Mouse (Mus musculus) spleen, adult 2 months (tissue): Measurements from ENCODE around the gene Fam207a. TPM values are rescaled to one million over a fixed set of nuclear protein-coding genes. Genes with fewer than 3 reads are reported as not detected.

ENCODE experiments used
- DNase-seq, 2 experiments: peaks; one replicate each; pipeline versions ENCODE4 v3.0.0 to v3.0.0-alpha.2; 2012 to 2021; ENCODE audit warnings: low spot score in 2 of 2, low read depth in 1 of 2
- H3K27ac ChIP-seq: fragments of 200-500 bp; 2 replicates; pipeline ENCODE4 v1.5.1; 2012; ENCODE audit warnings: low read length, inconsistent platforms; ENCODE audit not compliant: insufficient read depth
- H3K27me3 ChIP-seq: fragments of 200-500 bp; 2 replicates; pipeline ENCODE4 v1.6.1; 2012; ENCODE audit warnings: mild to moderate bottlenecking, moderate library complexity, low read length, inconsistent platforms; ENCODE audit not compliant: control insufficient read depth, insufficient read depth
- H3K36me3 ChIP-seq: fragments of 200-500 bp; 2 replicates; pipeline ENCODE4 v1.6.1; 2012; ENCODE audit warnings: mild to moderate bottlenecking, low read length, inconsistent platforms; ENCODE audit not compliant: control insufficient read depth, insufficient read depth
- H3K4me1 ChIP-seq: fragments of 200-500 bp; 2 replicates; pipeline ENCODE4 v1.6.1; 2011; ENCODE audit warnings: inconsistent platforms; ENCODE audit not compliant: control insufficient read depth, insufficient read depth, insufficient read length
- H3K4me3 ChIP-seq: fragments of 200-500 bp; 2 replicates; pipeline ENCODE4 v1.5.1; 2011; ENCODE audit warnings: mild to moderate bottlenecking, inconsistent platforms; ENCODE audit not compliant: insufficient read depth, insufficient read length; ENCODE audit errors: extremely low read depth
- CTCF ChIP-seq: fragments of 200-500 bp; IDR thresholded peaks from 2 replicates; pipeline ENCODE4 v1.5.1; 2011; ENCODE audit warnings: mild to moderate bottlenecking, inconsistent platforms; ENCODE audit not compliant: insufficient read depth, insufficient read length, insufficient replicate concordance; ENCODE audit errors: extremely low read depth
- POLR2A ChIP-seq: fragments of 200-500 bp; IDR thresholded peaks from 2 replicates; pipeline ENCODE4 v1.6.1; 2011; ENCODE audit warnings: low read depth, low read length, inconsistent platforms
- WGBS: fragments of 180-500 bp; shearing (Covaris S2); methylation state at CpG from one replicate; pipeline ENCODE4 v1.1.7; 2018; 5-methylcytosine and 5-hydroxymethylcytosine counted together
- polyA plus RNA-seq: library from polyadenylated mRNA; depleted of rRNA; stranded (reverse); fragments of >200 nt; gene quantifications from 2 replicates; pipeline ENCODE4 v1.2.3, GENCODE M21; 2012

The Fam207a gene
- polyA plus RNA-seq, 1 experiment, result 21.1 TPM

DNA sequence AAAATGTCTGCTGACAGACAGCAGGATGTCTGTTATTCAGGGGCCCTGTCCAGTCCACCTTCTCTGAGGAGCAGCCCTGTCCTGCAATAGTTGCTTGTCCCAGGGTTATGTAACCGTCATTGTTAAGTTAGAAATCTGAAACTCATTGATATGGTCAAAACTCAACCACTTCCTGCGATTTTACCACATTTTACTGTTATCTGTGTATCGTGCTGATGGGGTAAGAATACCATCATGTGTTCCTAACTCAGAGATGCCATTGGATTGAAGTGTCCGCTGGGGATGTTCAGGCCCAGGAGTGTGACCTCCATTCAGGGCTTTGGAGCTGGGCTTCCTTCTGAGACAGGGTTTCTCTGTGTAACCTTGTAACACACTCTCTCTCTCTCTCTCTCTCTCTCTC is 39.3 kb upstream of the Fam207a start:
- DNase-seq, result no peak
- H3K36me3 ChIP-seq, result peaks cover 38% of the 10 kb centered on the region

GRCm38 (mm10) chr10:77553285-77553684 is 37.7 kb upstream of the Fam207a start:
- Histone ChIP-seq H3K36me3 (peaks cover 43% of the 10 kb centered on the region), H3K4me3 (no peak overlapping the region), H3K4me1 (no peaks in the 10 kb centered on the region), H3K27me3 (no peaks in the 10 kb centered on the region), H3K27ac (no peak overlapping the region)
- 94% methylated on average over 4 of the region's 4 CpGs for whole genome bisulfite sequencing
- TF ChIP-seq POLR2A (no peak), CTCF (no peak)
- no peak for DNase-seq

More for the DNA sequence above, 39.3 kb upstream of the Fam207a start:
- no peaks in the 10 kb centered on the region for H3K4me1 ChIP-seq
- TF ChIP-seq POLR2A, result no peak
- TF ChIP-seq CTCF, result no peak
- 71% methylated on average over 4 of the region's 4 CpGs for WGBS
- no peak overlapping the region for H3K27ac ChIP-seq
- no peak overlapping the region for H3K4me3 ChIP-seq
- no peaks in the 10 kb centered on the region for H3K27me3 ChIP-seq

- TF ChIP-seq CTCF (no peak), POLR2A (no peak)
- Histone ChIP-seq H3K4me3 (no peak overlapping the region), H3K27me3 (no peaks in the 10 kb centered on the region), H3K4me1 (no peaks in the 10 kb centered on the region), H3K36me3 (peaks cover 38% of the 10 kb centered on the region), H3K27ac (no peak overlapping the region)
- WGBS, result 94% methylated on average over 5 of the region's 5 CpGs
- DNase-seq, result no peak
These were observed 36.6 kb upstream of the Fam207a start for GRCm38 (mm10) chr10:77552162-77552561.

- Histone ChIP-seq H3K27ac (no peak overlapping the region), H3K4me3 (no peak overlapping the region), H3K36me3 (peaks cover 40% of the 10 kb centered on the region), H3K27me3 (no peaks in the 10 kb centered on the region), H3K4me1 (no peaks in the 10 kb centered on the region)
- WGBS, result 69% methylated on average over 11 of the region's 11 CpGs
- no peak for DNase-seq
- TF ChIP-seq CTCF (no peak), POLR2A (no peak)
These were observed 35.3 kb upstream of the Fam207a start for GRCm38 (mm10) chr10:77550874-77551273.

DNA sequence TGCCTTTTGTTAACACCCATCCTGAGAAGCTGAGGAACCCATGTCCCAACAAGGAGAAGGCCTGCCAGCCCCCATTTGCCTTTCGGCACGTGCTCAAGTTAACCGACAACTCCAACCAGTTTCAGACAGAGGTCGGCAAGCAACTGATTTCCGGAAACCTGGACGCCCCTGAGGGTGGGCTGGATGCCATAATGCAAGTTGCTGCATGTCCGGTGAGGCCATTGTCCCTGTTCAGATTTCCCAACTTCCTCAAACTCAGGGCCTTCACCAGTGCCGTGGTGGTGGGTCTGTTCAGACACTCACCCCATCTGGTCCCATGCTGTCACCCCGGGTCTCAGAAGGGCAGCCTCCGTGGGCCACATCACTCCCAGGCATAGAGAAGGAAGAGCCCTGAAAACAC is 33.0 kb upstream of the Fam207a start:
- WGBS, result 84% methylated on average over 10 of the region's 10 CpGs
- no peak for DNase-seq
- H3K36me3 ChIP-seq, result peaks cover 45% of the 10 kb centered on the region
- no peaks in the 10 kb centered on the region for H3K27me3 ChIP-seq
- H3K4me1 ChIP-seq, result no peaks in the 10 kb centered on the region
- no peak overlapping the region for H3K27ac ChIP-seq
- no peak overlapping the region for H3K4me3 ChIP-seq
- no peak for TF ChIP-seq POLR2A
- TF ChIP-seq CTCF, result no peak

DNA sequence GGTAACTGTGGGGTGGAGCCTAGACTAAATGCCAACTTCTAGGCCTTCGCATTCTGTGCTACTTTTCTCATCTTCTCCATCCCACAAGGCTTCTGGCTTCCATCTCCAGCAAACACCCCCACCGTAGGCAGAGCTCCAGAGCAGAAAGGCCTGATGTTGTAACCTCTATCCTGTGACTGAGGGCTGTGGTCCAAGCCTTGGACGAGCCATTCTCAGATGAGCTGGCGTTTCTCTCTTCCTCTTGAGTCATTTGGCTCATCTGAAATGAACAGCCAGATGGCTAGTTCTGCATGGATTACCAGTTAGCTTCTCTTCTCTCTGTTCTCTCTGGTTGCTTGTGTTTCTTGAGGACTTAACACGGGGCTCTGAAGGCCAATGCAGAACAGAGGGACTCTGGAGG is 29.3 kb upstream of the Fam207a start:
- Histone ChIP-seq H3K27ac (no peak overlapping the region), H3K4me3 (no peak overlapping the region), H3K27me3 (no peaks in the 10 kb centered on the region), H3K36me3 (peaks cover 45% of the 10 kb centered on the region), H3K4me1 (peaks cover 4% of the 10 kb centered on the region; the same call in 1 of the 2 replicates)
- TF ChIP-seq POLR2A (no peak), CTCF (no peak)
- WGBS, result 69% methylated on average over 5 of the region's 5 CpGs
- no peak for DNase-seq

DNA sequence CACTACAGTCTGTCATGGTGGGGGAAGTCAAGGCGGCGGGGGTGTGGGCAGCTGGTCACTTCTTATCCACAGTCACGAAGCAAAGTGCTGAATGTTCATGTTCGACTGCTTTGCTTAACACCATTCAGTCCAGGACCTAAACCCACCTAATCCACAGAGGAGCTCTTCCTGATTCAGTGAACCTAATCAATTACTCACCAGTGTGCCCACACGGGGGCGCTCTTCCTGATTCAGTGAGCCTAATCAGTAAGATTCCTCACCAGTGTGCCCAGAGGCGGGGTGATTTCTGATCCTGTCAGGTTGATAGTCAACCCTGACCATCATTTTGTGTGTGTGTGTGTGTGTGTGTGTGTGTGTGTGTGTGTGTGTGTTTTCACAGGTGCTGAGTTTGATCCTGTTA is 27.6 kb upstream of the Fam207a start:
- no peak overlapping the region for H3K27ac ChIP-seq
- no peak overlapping the region for H3K4me3 ChIP-seq
- 69% methylated on average over 7 of the region's 7 CpGs for WGBS
- H3K27me3 ChIP-seq, result no peaks in the 10 kb centered on the region
- H3K4me1 ChIP-seq, result peaks cover 11% of the 10 kb centered on the region; the same call in 1 of the 2 replicates
- H3K36me3 ChIP-seq, result peaks cover 34% of the 10 kb centered on the region
- TF ChIP-seq POLR2A, result no peak
- TF ChIP-seq CTCF, result peak; percentile 40; the same call in 1 of the 2 replicates
- DNase-seq, result peak in 1 of 2 experiments; percentile 28
